Mouse (Mus musculus) regulatory T cell (primary cell): ENCODE data around the gene Gm20696.

ENCODE experiments used
- in situ Hi-C: fragments of 300-600 bp; cut with MboI, MseI; formaldehyde crosslinking; loops from one replicate; pipeline ENCODE4 v1.15.1; 2025; ENCODE audit warnings: high pct_unique_total_duplicates

Gm20696 gene

DNA sequence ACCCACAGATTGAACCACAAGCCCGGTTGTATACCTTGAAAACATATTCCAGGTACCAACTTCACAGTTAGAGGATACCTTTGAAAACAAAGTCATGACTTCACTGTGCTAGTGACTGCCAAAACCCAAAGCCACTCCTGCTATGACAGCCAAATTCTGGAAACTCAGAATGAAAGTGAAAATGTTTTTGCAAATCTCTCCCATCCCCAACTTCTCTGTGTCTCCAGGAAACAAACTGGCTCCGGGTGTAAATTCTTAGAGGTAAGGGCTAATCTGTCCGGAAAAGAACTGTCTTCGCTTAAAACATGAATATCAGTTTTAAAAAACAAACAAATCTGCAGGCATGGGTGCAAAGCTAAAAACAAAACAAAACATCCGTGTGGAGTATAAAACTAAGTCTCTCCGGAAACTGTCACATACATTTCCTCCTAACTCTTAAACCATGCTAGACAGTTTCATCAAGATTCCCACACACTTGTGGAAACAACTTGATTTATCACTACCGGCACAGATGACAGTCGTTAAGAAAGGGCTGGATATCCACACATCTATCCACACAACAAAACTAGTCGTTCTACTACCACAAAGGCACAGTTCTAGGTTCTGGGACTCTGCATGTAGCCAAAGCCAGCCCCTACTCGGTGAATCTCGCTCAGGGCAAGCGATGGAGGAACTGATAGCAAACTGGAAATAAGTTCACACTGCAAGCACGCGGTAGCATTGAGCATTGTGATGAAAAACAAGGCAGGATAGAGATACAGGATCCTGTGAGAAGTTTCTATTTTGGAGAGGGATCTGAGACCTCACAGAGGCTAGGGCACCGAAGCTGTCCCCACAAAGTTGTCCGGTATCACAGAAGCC, 910 bp downstream of the Gm20696 start:
- in situ Hi-C loops = loop anchor here (25.0 kb wide), 1 partner anchor 1172 kb away; the partner anchor contains the start of gene Ppp4r2

DNA sequence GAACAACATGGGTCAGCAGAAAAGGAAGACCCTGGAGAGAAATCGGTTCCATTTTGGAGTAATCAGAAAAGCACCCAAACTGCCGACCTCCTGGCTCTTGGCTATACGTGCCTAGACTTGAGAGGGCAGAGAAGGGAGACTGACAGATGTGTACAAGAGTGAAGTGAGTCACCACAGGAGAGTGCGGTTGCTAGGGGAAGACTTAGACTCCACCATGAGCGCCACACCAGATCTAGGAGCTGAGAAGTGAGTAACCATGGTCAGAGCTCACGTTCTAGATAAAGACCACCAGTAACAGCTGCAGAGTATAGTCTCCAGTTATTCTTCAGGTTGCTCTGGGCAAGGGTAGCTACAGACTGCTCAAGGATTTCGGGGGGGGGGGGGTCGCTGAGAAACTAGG, 3.4 kb downstream of the Gm20696 start:
- in situ Hi-C loops = loop anchor here (25.0 kb wide), 1 partner anchor 1174 kb away; the partner anchor contains the start of gene Ppp4r2

DNA sequence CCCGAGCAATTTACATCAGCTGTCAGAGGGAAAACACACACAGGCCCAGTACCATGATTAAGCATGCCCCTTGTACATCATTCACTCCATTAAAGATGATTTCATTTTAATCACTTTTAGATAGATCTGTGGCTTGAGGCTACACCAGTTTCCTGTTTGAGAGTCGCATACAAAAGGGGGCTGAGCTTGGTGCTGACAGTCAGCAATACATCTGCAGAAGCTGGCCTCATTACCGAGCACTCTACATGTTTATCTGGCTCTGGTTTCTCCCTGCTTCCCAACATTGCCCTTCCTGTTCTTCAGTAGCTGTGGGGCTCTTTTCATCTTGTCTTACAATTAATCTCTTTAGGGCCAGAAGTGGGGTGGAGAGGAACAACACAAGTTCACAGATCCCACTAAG, 6.2 kb downstream of the Gm20696 start:
- in situ Hi-C loops = loop anchor here (25.0 kb wide), 1 partner anchor 1177 kb away; the partner anchor contains the start of gene Ppp4r2

DNA sequence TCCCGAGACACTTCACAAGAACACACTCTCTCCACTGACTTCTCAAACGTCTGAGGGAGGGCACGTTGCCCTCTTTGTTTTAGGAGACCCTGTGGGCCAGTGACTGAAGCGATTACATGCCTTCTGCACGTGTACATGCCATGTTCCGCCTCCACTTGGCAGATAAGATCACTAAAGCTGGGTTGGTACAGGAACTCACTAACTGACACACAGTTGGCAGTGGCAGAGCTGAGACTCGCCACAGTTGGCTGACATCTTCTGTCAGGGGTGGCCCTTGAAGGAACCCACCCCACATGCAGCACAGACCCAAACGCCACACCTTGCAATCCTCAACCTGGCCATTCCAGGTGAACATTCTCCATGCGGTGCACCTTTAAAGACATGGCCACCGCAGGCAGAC, 8.0 kb downstream of the Gm20696 start:
- in situ Hi-C loops = loop anchor here (25.0 kb wide), 1 partner anchor 1179 kb away; the partner anchor contains the start of gene Ppp4r2

DNA sequence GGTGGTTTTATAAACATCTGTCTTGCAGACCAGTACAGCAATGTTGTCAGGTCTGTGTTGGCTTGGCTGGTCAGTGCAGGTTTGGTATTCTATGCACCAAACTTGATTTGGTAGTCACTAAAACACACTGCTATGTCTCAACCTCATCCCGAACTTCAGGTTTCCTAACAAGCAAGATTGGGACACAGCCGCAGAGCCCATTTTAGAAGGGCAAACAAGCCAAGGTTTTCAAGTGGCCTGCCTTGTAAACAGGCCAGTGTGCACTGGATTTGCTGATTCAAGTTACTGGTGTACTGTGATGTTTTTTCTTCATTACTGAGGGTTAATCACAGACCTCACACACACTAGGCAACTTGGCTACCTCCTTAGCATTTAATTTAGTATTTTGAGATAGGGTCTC, 10.5 kb downstream of the Gm20696 start:
- in situ Hi-C loops = loop anchor here (25.0 kb wide), 1 partner anchor 1181 kb away; the partner anchor contains the start of gene Ppp4r2

DNA sequence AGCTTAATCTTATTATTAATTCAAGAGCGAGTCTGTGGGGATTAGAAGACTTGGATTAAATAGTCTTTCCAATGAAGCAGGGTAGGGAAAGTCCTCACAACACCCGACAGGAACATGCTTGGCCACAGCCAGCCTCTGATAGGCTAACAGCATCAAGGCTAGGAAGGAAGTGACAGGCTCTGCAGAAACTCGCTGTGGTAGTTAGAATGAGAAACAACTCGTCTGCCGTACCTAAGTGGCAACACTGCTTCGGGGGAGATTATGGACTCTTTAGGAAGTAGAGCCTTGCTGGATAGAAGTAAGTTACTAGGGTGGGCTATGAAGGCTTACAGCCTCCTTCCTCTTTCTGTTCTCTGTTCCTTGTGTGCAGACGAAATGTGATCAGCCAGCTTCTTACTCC, 11.1 kb downstream of the Gm20696 start:
- in situ Hi-C loops = loop anchor here (25.0 kb wide), 1 partner anchor 1182 kb away; the partner anchor contains the start of gene Ppp4r2

DNA sequence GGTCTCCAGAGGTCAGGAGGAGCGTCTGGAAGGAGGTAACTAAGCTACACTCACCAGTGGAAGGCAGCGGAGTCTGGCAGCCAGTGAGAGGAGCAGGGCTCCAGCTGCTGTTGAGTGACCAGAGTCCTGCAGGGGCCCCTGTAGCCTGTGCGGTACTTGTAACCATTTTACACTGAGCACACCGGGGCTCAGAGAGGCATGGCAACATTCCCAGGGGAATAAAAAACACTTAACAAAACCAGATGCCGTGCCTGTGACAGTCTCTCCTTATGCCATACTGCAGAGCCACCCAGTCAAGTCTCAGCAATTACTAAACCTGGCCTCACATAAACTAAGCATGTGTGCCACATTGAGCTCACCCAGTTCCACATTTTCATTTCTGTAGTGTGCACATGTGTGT, 12.3 kb downstream of the Gm20696 start:
- in situ Hi-C loops = loop anchor here (25.0 kb wide), 1 partner anchor 1183 kb away; the partner anchor contains the start of gene Ppp4r2

DNA sequence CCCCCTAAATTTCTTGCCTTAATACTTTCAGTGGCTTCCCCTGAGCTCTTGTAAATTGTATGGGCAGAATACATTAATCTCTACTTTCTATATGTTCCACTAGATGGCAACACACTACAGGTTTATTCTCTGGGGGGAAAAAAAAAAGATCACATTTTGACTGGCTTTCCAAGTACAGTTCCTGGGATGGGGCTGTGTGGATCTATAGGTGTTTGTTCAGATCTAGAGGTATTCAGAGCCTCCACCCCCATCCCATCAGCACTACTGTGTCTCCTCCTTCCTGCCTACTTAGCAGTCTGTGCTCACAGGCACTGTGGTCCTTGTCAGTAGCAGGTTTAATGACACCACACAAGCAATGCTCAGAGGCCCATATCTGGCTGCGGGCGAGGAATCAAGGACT, 14.3 kb downstream of the Gm20696 start:
- in situ Hi-C loops = loop anchor here (25.0 kb wide), 1 partner anchor 1185 kb away; the partner anchor contains the start of gene Ppp4r2

DNA sequence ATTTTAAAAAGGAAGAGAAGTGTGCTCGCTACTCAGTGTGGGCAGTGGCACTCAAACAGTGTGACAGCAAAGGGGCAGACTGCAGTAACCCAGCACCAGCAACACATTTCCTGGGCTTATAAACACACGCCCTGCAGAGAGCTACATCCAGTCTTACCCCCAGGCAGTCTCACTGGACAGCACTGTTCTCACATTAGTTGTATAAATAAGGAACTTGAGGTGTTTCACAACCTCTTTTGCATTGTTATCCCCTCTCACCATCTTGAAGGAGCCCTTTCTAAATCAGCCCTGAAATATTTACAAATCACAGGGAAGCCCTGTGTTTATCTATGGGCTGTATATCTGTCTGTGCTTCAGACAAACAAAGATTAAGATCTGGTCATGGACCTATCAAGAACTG, 17.3 kb downstream of the Gm20696 start:
- in situ Hi-C loops = no loop called here

DNA sequence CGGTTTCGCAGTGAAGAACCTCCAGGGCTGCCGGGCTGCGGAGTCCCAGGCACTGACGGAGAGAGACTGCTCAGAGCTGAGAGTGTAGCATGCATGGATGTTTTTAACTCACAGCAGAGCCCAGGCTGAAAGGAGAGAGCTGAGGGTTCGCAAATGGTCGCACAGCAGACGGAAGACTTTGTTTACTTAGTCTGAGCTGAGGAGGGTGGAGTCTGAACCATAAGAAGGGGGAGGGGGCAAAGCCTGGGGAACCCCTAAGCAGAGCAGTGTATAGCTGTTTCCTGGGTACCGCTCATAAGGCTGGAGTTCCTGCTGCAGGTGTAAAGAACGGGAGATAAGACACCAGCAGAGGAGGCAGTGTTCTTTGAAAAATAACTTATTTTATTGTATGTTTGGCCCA, 20.3 kb downstream of the Gm20696 start:
- in situ Hi-C loops = no loop called here

DNA sequence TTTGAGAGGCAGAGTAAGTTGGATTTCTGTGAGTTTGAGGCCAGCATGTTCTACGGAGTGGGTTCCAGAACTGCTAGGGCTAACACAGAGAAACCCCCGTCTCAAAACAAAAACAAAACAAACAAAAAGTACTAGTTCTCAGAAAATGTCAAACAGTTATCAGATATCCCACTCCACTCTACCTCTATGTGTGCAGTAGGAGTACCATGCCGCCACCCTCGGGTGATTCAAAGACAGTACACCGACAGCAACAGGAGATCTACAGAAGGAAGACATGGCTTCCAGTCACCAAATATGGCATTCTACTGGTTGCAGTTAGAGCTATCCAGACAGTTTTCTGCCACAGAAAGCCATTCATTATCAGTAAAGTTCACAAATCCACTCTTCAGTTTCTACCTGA, 21.7 kb downstream of the Gm20696 start:
- in situ Hi-C loops = no loop called here

DNA sequence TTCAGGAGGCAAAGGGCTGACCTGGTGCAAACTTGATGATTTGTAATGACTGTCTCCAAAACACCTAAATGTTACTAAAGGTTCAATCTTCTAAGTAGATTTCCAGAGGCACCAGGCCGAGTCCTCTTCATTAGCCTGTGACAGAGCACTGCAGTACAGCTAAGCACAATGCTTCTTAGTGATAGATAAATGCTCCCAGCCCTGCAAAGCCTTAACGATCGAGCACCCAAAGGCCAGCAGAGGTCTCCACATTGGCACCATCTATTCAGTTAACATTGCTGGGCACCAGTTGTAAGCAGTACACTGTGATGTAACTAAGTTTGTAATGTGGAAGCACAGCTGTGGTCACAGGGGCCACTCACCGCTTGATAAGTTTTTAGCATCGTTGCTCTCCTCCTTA, 22.2 kb downstream of the Gm20696 start:
- in situ Hi-C loops = no loop called here

DNA sequence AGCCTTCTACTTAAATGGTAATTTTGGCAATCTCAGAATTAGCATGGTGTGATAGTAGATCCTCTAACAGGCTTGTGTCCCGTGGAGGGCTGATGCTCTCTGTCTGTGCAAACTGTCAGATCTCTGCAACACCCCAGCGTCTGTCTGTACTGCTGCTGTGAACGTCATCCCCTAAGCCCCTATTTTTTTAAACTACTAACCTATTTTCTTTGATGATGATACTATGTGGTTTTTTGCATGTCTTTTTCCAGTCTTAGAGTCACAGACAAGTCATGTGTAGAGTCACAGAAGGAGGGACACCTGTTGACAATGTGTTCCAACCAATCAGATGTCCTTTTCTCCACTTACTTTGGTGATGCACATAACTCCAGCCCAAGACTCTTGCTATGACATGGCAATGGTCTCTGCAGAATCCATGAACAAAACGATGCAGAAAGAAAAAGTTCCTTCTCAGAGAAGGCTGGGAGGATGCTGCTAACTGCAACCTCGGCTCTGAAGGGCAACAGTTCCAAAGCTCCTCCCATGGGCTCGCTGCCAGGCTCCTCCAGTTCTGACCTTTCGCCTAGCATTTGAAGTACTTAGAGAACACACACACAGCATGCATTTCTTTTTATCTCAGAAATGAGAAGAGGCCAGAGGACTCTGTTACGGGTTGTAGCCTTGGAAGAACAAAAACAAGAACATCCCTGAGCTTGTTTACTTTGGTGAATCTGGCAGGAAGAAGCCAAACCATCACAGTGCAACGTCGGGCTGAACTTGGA, 23.0 kb downstream of the Gm20696 start:
- in situ Hi-C loops = no loop called here

DNA sequence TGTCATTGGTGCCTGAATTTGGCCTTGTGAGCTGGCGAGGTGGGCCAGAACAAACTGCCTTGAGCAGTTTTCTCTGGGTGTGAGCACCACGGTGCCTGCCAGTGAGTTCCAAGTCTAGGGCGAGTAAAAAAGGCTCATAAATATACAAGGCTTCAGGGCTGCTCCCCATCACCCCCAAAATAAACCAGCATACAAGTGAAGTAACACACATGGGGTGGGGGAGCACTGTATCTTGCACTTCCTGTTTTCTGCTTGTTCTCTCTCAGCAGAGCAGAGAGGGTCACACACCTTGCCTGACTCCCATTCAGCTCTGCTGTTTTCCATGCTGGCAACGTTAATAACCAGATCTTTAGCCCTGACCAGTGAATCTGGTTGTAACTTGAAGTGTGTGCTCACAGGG, 29.1 kb downstream of the Gm20696 start:
- in situ Hi-C loops = no loop called here

DNA sequence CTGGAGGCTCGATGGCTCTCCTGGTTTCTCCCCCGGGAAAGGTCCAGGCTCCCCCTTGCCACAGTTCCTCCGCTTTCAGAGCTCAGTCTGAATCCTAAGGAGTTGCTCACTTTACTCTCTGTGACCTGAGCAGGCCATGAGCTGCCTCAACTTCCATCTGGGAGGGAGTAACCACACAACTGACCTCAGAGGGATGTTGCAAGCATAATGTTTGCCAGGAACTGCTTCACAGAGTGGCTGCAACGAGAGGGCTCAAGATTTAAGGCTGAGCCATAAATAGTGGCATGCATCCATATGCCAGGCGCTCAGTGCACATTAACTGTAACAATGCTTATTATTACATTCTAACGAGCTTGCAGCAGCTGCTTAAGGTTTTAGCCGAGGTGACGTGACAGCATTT, 29.8 kb downstream of the Gm20696 start:
- in situ Hi-C loops = no loop called here

DNA sequence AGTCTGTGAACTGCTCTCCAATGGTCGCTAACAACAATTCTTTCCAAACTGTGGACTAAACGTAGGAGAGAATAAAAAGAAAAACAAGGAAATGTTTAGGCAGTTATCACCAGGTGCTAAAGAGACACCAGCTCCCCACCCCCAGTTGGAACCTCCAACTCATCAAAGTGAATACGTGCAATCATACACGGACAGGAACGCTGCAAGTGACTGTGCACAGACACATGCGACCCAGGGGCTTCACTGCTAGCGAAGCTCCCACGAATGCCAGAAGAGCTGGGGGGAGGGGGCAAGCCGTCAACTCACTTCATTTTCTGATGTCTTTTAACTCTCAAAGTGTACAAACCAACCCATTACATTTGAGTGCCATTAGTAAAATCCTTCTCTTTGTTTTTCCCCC, 30.5 kb downstream of the Gm20696 start:
- in situ Hi-C loops = no loop called here

DNA sequence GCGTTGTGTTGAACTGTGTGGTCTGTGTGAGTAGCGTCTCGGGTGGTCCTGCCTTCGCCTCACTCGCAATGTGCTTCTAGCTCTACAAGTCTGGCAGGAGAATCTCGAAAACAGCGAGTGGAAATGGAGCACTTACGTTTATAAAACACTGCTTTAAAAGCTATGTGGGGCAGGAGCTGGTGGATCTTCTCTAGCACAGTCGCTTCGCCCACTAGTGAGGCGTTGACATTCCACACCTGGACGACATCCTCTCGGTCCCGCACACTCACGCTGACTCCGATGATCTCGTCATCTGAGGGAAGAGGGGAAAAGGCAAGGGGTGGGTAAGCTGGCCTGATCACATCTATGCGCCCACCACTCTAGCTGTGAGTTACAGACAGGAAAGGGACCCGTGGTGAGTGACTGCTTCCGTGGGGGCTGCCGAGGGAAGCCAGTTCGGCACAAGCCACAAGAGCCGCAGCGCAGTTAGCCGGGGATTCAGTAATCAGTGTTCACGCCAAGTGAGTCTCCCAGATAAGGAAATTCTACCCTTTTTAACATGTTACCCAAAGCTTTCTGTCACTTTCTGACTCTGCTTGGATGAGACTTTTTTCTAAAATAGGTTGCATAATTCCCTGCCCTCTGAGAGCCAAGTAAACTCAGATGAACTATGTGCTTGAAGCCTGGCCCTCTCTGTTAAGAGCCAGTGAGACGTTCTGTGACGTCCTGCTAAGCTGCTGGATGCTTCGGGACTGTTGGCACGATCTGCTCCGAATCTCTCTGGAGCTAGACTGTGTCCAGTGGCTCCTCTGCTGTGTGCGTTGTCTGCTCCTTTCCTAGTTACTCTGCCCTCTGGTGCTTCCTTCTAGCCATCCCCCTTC, 34.2 kb downstream of the Gm20696 start:
- in situ Hi-C loops = no loop called here

DNA sequence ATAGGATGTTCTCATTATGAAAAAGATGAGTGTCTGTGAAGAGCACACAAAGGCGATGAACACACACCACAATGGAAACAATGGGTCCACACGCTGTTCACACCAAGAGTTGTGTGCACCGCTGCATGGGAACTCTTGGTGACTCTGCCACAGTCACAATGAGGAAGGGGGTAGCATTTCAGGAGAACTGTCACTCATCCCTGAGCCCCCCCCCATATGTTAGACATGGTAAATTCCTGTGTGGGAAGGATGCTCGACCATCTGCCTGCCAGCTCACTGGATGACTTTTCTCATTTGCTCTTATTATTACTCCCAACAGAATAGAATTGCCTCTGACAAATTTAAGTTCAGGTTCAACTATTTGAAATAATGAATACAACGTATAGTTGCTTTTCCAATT, 35.0 kb downstream of the Gm20696 start:
- in situ Hi-C loops = no loop called here

DNA sequence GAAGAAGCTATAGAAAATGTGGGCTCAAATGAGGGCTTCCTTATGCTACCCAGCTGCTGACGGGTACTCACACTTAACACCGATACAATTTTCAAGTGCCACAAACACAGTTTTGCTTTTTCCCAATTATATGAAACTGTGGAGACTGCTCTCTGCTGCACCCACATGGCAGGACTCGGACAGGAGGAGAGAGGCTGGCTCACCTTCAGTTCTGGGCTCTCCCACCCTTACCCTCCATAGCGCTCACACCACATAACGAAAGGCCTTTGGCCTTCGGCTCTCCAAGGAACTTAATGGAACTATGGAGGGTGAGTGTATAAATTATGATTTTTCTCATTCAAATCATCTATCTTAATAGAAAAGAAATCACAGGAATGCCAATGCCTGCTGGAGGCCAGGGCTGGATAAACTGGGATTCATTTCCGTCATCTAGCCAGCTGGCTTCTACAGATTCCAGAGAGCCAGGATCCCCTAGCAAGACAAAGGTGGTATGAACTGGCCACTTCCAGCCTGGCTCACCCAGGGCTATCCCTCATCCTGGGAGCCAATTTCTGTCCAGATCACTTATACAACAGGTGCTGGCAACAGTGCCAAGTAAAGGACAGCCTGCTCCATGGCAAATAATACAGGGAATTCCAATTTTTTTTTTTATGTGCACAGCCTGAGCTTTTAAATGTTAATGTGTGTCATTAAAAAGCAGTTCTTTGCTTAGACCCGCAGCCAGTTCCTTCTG, 36.7 kb downstream of the Gm20696 start:
- in situ Hi-C loops = no loop called here

DNA sequence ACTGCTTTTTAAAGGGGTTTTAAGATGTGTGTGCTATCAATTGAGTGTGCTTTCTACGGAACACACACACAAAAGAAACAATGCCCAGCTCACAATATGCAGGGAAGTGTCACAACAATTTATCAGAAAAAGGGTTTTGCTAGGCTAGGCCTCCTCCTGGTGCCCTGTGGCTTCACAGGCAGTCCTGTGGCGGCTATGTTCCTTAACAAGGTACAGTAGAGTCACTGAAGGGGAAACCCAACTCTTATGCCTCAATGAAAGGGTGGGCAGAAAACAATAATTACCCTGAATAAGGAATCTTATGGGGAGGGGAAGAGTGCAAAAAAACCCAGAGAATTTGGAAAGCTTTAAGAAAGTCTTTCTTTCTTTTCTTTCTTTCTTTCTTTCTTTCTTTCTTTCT, 40.2 kb downstream of the Gm20696 start:
- in situ Hi-C loops = no loop called here

DNA sequence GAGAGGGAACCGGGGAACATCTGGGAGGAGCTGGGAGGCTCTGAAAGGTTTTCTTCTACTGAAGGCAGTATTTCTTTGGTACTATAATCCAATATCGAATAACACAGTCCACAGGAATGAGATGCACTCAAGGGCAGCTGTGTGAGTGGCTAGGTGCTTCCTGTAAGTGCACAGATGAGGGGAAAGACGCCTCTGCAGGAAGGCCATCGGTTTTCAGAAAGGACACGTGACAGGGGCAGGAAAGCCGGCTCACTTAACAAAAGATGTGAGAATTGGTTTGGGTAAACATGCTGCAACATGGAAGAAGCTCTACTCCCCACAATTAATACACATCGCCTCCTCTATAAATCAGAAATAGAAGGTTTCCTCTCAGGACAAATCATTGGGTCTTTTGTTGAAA, 40.8 kb downstream of the Gm20696 start:
- in situ Hi-C loops = no loop called here
